Mouse (Mus musculus) olfactory bulb, adult 2 months (tissue): ENCODE data around the gene Gm44596. TPM values are rescaled to one million over a fixed set of nuclear protein-coding genes. Genes with fewer than 3 reads are reported as not detected.

Source experiments
- H3K27ac ChIP-seq: fragments of 200-500 bp; 2 replicates; pipeline ENCODE4 v1.5.1; 2012; ENCODE audit warnings: low read depth, low read length; ENCODE audit not compliant: insufficient read depth
- H3K4me1 ChIP-seq: fragments of 200-500 bp; 2 replicates; pipeline ENCODE4 v1.6.1; 2012; ENCODE audit warnings: low read length; ENCODE audit not compliant: control insufficient read depth, insufficient read depth
- H3K4me3 ChIP-seq: fragments of 200-500 bp; 2 replicates; pipeline ENCODE4 v1.5.1; 2012; ENCODE audit warnings: mild to moderate bottlenecking, low read depth, low read length, moderate library complexity; ENCODE audit not compliant: insufficient read depth
- CTCF ChIP-seq: fragments of 200-500 bp; IDR thresholded peaks from 2 replicates; pipeline ENCODE4 v1.5.1; 2012; ENCODE audit warnings: low read depth, mild to moderate bottlenecking, low read length, moderate library complexity; ENCODE audit not compliant: insufficient read depth
- POLR2A ChIP-seq: fragments of 200-500 bp; IDR thresholded peaks from 2 replicates; pipeline ENCODE4 v1.6.1; 2012; ENCODE audit warnings: mild to moderate bottlenecking, low read depth, low read length, moderate library complexity; ENCODE audit not compliant: insufficient read depth
- WGBS: fragments of 180-500 bp; shearing (Covaris S2); methylation state at CpG from one replicate; pipeline ENCODE4 v1.1.7; 2018; 5-methylcytosine and 5-hydroxymethylcytosine counted together
- polyA plus RNA-seq: library from polyadenylated mRNA; stranded (reverse); fragments of >200 nt; gene quantifications from 2 replicates; pipeline ENCODE4 v1.2.4, GENCODE M21; 2012; ENCODE audit warnings: low replicate concordance; ENCODE audit not compliant: missing spikeins, insufficient read depth, insufficient read length

The Gm44596 gene
- not detected in 2 replicates for polyA plus RNA-seq

DNA sequence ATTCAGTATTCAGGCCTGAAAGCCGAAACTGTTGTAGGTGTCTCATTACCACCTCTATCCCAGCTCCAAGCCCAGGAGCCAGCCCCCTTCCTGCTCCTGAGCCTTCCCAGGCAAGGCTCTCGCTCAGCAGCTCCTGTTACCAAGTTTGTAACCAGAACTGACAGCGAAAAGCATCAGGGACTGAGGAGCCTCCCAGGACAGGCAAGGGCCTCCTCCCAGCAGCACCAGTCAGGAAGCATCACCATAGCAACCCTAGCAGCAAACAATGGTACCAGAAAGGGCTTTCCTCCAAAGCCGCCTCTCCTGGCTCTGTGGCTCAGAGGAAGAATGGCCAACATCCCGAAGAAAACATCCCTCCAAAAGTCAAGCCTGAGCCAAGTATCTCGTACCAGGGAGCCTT, at the start of gene Gm44596, which contains the start of gene Tex52:
Gene Gm44596, plus strand, starts transcription at position 312 of the 400 bp plus-strand sequence.
Gene Tex52, plus strand, starts transcription at position 265 of the 400 bp plus-strand sequence.
- Histone ChIP-seq H3K4me3 (no peak within 1 kb of the TSS), H3K4me1 (peaks cover 16% of the 10 kb centered on the region), H3K27ac (peak within 1 kb of the TSS; percentile 78)
- WGBS: 17% methylated on average over 6 of the region's 6 CpGs
- TF ChIP-seq CTCF: no peak
- TF ChIP-seq POLR2A: no peak

DNA sequence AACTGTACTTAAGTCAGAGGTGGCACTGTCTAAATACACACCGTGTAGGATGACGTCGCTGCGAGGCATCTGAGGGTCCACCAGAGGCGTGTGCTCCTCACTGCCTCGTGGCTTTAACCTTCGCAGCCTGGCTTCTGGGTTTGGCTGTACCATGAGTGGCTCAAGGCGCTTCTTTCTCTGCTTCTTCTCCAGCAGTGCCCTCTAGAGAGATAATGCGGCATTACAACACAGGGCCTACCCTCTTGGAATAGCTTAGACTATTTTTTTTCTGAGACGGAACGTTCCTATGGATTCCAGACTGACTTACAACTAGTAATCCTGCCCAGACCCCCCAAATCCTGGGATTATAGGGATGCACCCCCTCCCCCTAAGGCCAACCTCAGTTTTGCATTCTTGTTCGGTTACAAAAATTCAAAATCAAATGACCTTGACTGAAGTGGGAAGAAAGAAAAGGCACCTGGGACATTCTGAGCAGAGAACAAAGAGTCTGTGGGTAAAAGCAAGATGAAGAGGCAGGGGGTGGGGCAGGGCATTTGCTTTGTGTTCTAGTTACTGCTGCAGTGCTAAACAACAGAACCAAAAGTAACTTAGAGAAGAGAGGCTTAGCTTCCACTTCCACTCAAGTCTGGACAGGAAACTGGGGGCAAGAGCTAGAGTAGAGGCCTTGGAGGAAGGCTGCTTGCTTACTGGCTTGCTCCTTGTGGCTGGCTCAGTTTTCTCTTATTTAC, 40.7 kb upstream of the Gm44596 start:
- TF ChIP-seq POLR2A (no peak), CTCF (peak; percentile 43; the same call in 1 of the 2 replicates)
- H3K27ac ChIP-seq: no peak overlapping the region
- H3K4me1 ChIP-seq: peaks cover 8% of the 10 kb centered on the region
- WGBS: 13% methylated on average over 12 of the region's 12 CpGs
- no peak overlapping the region for H3K4me3 ChIP-seq

DNA sequence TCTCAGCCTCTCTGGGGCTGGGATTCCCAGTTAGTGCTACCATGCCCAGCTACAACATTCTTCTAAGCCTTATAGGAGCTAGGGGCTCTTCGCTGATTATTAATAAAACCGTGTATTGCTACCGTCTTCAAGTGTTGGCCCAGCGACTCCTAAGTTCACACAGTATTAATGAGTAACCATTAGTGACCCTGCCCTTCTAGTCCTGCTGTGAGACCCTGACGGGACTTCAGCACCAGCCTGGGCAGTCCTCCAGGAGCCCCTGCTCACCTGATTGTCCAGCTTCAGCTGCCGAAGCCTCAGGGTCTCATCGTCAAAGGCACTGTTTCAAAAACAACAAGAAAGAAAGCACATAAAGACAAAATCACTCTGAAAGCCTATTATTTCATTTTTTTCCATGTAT, 37.8 kb upstream of the Gm44596 start:
- H3K27ac ChIP-seq: no peak overlapping the region
- TF ChIP-seq CTCF (no peak), POLR2A (no peak)
- 64% methylated on average over 7 of the region's 7 CpGs for WGBS
- H3K4me1 ChIP-seq: peaks cover 13% of the 10 kb centered on the region
- H3K4me3 ChIP-seq: no peak overlapping the region

DNA sequence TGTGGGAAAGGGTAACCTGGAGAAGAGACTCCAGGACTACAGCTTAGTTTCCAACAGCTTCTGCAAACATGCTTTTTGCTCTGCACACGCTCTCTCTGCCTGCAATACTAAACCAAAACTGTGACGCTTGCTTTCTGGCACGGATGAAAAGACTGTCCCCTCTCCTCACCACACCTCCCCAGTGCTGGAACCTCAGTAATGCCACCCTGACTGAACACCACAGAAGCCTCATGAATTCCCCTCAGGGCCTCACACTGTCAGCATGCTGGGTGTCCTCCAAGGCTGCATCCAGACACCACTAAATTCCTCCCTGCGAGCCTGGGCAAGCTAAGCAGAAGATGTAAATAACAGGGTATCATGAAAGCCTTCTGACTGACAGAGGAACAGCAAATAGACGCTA, 36.4 kb upstream of the Gm44596 start:
- no peak overlapping the region for H3K4me3 ChIP-seq
- 17% methylated on average over 5 of the region's 5 CpGs for WGBS
- peaks cover 13% of the 10 kb centered on the region for H3K4me1 ChIP-seq
- H3K27ac ChIP-seq: peak overlapping the region; percentile 50; the same call in 1 of the 2 replicates
- TF ChIP-seq POLR2A (no peak), CTCF (no peak)

DNA sequence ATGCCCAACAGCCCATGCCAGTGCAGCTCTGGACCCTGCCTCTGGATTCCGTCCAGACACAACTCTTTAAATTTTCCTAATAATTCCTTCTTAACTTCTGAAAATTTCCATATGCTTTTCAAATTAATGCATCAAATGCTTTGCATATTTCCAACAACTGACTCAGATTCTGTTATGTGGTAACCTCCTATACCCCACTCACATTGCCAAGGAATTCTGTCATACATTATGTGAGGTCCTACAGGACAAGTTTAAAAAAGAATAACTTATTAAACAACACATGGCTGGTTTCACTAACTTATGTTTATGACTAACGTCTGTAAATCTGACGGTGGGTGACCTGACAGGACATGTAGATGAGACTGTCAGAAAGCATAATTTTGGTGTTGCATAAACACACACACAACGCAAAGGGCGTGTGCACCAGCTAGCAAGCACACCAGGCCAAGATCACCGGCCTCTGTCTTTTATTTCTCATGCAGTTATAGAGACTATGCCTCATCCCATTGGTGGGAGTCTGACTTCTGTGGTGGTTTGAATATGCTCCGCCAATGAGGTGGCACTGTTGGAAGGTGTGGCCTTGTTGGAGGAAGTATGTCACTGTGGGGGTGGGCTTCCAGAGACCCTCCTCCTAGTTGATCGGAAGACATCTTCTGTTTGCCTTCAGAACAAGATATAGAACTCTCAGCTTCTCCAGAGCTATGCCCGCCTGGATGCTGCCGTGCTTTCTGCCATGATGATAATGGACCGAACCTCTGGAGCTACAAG, 33.2 kb upstream of the Gm44596 start:
- no peak overlapping the region for H3K27ac ChIP-seq
- no peak for TF ChIP-seq POLR2A
- no peak for TF ChIP-seq CTCF
- H3K4me3 ChIP-seq: no peak overlapping the region
- peaks cover 13% of the 10 kb centered on the region for H3K4me1 ChIP-seq
- WGBS: 94% methylated on average over 11 of the region's 11 CpGs

DNA sequence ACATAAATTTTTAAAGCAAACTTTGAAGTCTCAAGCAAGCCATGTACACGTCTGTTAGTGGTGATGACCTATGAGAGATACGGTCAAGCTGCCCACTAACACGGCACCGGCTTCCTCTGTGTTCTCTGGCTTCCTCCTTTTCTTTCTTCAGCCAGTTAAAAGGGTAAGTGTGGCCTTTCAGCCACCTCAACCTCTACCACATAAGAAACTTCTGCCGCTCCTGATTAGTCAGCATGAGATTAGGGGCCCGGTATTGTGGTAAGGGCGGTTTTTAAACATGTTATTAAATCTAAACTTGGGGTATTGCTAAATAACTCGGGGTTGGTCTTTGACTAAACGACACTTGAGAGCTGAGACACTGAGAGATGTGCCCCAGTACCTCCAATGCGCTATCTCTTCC, 29.7 kb upstream of the Gm44596 start:
- H3K4me3 ChIP-seq: no peak overlapping the region
- peaks cover 22% of the 10 kb centered on the region for H3K4me1 ChIP-seq
- TF ChIP-seq POLR2A: no peak
- no peak overlapping the region for H3K27ac ChIP-seq
- WGBS: 50% methylated on average over 10 of the region's 10 CpGs

DNA sequence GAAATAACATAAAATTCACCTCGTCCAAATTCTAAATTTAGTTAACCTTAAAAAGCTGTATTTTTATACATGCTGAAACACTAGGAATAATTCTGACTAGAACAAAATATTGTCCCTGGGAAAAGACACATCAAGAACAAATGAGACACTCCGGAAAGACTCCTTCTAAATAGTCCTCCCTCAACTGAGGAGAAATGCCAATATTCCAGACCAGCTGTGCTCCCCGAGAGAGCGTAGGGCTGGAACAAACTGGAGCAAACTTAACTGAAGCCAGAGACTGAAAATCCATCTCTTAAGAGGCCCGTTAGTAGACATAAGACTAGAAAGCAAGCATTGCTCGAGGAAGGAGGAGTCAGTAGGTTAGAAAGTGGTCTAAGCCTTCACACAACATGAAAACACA, 28.5 kb upstream of the Gm44596 start:
- TF ChIP-seq CTCF: no peak
- no peak for TF ChIP-seq POLR2A
- Histone ChIP-seq H3K27ac (peak overlapping the region; percentile 77), H3K4me1 (peaks cover 22% of the 10 kb centered on the region), H3K4me3 (no peak overlapping the region)
- 18% methylated on average over 6 of the region's 6 CpGs for WGBS

DNA sequence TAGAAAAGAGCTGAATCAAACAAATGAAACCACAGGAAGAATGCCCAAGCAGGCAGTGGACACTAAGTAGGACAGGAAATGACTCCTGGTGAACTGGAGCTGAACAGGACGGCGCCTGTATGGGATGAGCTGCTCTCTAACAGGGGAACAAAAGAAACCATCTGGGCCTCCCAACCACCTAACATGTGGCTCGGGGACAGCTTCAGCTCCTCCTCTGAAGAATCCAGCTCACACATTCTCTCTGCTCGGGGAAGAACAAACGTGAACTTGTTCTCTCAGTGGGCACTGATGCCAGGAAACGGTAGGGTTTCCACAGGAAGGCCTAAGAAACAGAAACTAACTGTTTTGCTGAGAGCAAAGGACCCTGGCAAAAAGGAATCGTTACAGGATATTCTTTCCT, 25.6 kb upstream of the Gm44596 start:
- no peak overlapping the region for H3K4me3 ChIP-seq
- H3K27ac ChIP-seq: peak overlapping the region; percentile 60; the same call in 1 of the 2 replicates
- peaks cover 24% of the 10 kb centered on the region for H3K4me1 ChIP-seq
- 20% methylated on average over 7 of the region's 7 CpGs for WGBS
- no peak for TF ChIP-seq POLR2A
- TF ChIP-seq CTCF: no peak

DNA sequence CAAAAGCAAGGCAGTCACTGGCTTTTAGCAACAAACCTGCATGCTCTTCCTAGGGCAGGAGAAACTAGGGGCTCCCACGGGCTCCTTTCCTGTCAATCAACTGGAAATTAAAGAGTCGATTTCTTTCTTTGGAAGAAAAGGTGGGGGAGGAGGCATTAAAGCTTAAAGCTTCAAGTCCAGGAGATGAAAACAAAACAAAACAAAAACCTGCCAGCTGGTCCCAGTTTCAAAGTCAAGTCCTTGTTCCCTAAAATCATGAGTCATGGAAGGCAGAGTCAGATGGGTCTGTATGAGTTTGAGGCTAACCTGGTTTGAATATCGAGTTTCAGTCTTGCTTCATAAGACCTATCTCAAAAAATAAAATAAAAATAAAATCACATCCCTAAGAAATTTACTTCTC, 21.2 kb upstream of the Gm44596 start:
- Histone ChIP-seq H3K4me1 (peaks cover 13% of the 10 kb centered on the region; the same call in 1 of the 2 replicates), H3K27ac (no peak overlapping the region)
- TF ChIP-seq POLR2A (no peak), CTCF (no peak)

More for the DNA sequence above, 21.2 kb upstream of the Gm44596 start:
- WGBS: 25% methylated on average over 3 of the region's 3 CpGs
- H3K4me3 ChIP-seq: no peak overlapping the region
